Comparison of ENCODE assay signal across 14 mouse cellular contexts in the genomic region with DNA sequence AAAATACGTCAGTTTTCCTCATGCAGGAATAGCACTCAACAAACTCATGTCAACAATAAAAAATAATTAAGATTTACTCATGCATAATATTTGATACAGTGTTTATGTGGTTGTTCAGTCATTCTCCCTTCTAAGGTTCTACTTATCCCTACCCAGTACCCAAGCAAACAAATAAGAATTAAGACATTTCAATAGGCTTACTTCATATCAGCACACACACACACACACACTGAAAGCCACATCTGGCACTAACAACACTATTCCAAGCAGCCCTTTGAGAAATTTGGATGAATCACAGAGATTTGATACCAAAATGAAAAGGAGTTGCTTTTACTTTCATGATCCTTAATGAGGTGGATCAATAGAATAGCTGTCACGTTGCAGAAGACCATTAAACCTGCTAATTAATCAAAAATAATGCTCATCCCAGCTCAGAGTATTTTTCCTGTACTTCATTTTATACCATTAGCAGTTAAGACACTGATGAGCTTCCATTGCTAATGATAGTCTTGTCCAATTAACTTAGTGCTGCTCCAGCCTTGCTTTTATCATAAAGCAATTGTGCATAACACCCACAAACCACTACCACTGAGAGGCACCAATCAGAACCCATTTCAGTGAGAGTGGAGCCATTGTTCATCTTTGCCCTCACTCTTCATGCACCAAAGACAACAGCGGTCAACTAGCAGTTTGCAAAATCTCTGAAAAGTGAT.
"Had no signal": no experiment of that assay in that cellular context is flagged by ENCODE, and none has a peak within 500 bp of the region (broad histone marks: within the 10 kb centered on the region; RNA-seq: fewer than 3 reads in every experiment).

No protein-coding gene starts in this region.

- DNase-seq: kidney, adult 8-10 months; kidney, postnatal 25 days; layer of hippocampus, adult 9-11 months; layer of hippocampus, postnatal 36 days; lung, embryonic 14.5 days; lung, postnatal 10 days; lung, postnatal 4 days; thymus, adult 2 months; thymus, postnatal 25 days had no signal

- H3K36me3 ChIP-seq: limb, embryonic 15.5 days; liver, embryonic 12.5 days; midbrain, embryonic 10.5 days; midbrain, embryonic 15.5 days; stomach, embryonic 15.5 days had no signal

- H3K9me3 ChIP-seq: limb, embryonic 15.5 days; liver, embryonic 12.5 days; midbrain, embryonic 10.5 days; midbrain, embryonic 15.5 days; stomach, embryonic 15.5 days had no signal

- H3K27ac ChIP-seq: limb, embryonic 15.5 days; liver, embryonic 12.5 days; midbrain, embryonic 10.5 days; midbrain, embryonic 15.5 days; stomach, embryonic 15.5 days had no signal

- ATAC-seq: liver, embryonic 12.5 days; midbrain, embryonic 15.5 days had no signal

- H3K4me2 ChIP-seq: limb, embryonic 15.5 days; liver, embryonic 12.5 days; lung, embryonic 14.5 days; midbrain, embryonic 15.5 days; stomach, embryonic 15.5 days had no signal

- H3K9ac ChIP-seq: limb, embryonic 15.5 days; liver, embryonic 12.5 days; lung, embryonic 14.5 days; midbrain, embryonic 15.5 days; stomach, embryonic 15.5 days had no signal

- H3K4me3 ChIP-seq: limb, embryonic 15.5 days; liver, embryonic 12.5 days; midbrain, embryonic 10.5 days; midbrain, embryonic 15.5 days; stomach, embryonic 15.5 days had no signal

- H3K27me3 ChIP-seq: limb, embryonic 15.5 days; liver, embryonic 12.5 days; midbrain, embryonic 15.5 days; stomach, embryonic 15.5 days had no signal

- H3K4me1 ChIP-seq: limb, embryonic 15.5 days; liver, embryonic 12.5 days; midbrain, embryonic 10.5 days; midbrain, embryonic 15.5 days; stomach, embryonic 15.5 days had no signal
